Mouse (Mus musculus): ENCODE measurements around the gene Nfatc2ip.

- no peak for TF ChIP-seq CTCF (IDR thresholded peaks at IDR 0.05; ENCODE audit: low read depth)
- no peak for TF ChIP-seq EP300 (optimal IDR thresholded peaks at IDR 0.05)
Observed at GRCm38 (mm10) chr7:126354738-126355614, 41.6 kb downstream of the Nfatc2ip start.

Data from stomach, postnatal 0 days (tissue).